ENCODE assay signal across 8 mouse cellular contexts in the genomic region with DNA sequence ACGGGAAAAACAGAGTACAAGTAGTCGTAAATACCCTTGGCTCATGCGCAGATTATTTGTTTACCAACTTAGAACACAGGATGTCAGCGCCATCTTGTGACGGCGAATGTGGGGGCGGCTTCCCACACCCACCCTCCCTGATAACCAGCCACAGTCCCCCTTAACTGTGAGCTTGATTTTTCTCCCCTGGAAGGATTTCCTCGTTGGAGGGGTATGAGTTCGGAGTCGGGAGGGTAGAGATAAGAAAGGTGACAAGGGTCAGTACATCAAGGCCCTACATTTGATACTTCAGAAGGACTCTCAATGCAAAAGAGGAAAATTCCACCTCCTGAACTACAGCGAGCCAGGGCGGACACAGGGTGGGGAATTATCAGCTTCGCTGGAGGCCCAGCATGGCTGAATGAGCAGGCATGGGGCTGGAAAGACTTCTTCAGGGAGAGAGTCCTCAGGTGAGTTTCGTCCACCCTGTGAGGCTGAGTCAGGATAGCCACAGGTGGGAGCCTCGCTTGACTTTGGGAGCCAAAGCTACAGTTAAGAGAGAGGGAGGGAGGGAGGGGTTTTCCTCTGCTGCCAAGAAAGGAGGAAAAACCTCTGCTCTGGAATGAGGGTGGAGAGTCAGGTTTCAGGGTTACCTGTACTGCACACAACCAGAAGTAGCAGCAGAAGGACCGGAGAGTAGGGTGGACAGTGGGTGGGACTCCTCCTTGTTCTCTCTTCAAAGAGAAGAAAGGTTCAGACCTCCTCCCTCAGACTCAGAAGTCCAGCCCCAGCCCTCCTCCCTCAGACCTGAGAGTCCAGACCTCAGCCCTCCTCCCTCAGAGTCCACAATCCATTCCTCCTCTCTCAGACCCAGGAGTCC. TPM values are rescaled to one million over a fixed set of nuclear protein-coding genes. Genes with fewer than 3 reads are reported as not detected.
DNase-seq lines count a peak whose midpoint lies in the region; ATAC-seq and TF ChIP-seq lines count a peak whose summit lies in the region.

Gene Eps8l1 (plus strand): TSS at position 99 of the 859 bp plus-strand sequence.

- H3K4me1 ChIP-seq in bone marrow, adult 2 months (ENCODE audit: control insufficient read depth, insufficient read depth, low read length): no peaks in the 10 kb centered on the region
- no peaks in the 10 kb centered on the region for H3K4me1 ChIP-seq in hindbrain, embryonic 13.5 days (replicated peaks)

- DNase-seq in adrenal gland, postnatal 25 days: no peak
- DNase-seq in adrenal gland, adult 8-10 months: no peak
- DNase-seq in lung, postnatal 10 days: peak; percentile 50
- DNase-seq in yolk sac, embryonic 10.5 days (ENCODE audit: low spot score): peak; percentile 40
- no peak for DNase-seq in adrenal gland, postnatal 10 days
- no peak for DNase-seq in adrenal gland, adult 2 months

- no peak for TF ChIP-seq POLR2A in bone marrow, adult 2 months (IDR thresholded peaks at IDR 0.05; ENCODE audit: borderline replicate concordance, control insufficient read depth, low read depth, low read length)

- TF ChIP-seq CTCF in bone marrow, adult 2 months (IDR thresholded peaks at IDR 0.05; ENCODE audit: control insufficient read depth, insufficient read depth, low read length): no peak

- peak within 1 kb of the TSS; percentile 44 for H3K4me2 ChIP-seq in hindbrain, embryonic 13.5 days

- no peaks in the 10 kb centered on the region for H3K36me3 ChIP-seq in hindbrain, embryonic 13.5 days

- peak within 1 kb of the TSS; percentile 24; the same call in 1 of the 2 replicates for H3K9ac ChIP-seq in hindbrain, embryonic 13.5 days

- WGBS in bone marrow, adult 2 months: 53% methylated on average over 14 of the region's 16 CpGs
- WGBS in hindbrain, embryonic 13.5 days: 76% methylated on average over 13 of the region's 16 CpGs

- H3K27ac ChIP-seq in bone marrow, adult 2 months (ENCODE audit: control insufficient read depth, insufficient read depth, low read depth, low read length, poor library complexity): peak within 1 kb of the TSS; percentile 11; the same call in 1 of the 2 replicates
- no peak within 1 kb of the TSS for H3K27ac ChIP-seq in hindbrain, embryonic 13.5 days

- peak; percentile 66 for ATAC-seq in hindbrain, embryonic 13.5 days (ENCODE audit: low FRiP score)

- H3K9me3 ChIP-seq in hindbrain, embryonic 13.5 days: no peaks in the 10 kb centered on the region

- H3K4me3 ChIP-seq in bone marrow, adult 2 months (replicated peaks; ENCODE audit: control insufficient read depth, low read depth, low read length): peak within 1 kb of the TSS; percentile 36
- peak within 1 kb of the TSS; percentile 22; the same call in 1 of the 2 replicates for H3K4me3 ChIP-seq in hindbrain, embryonic 13.5 days

- peaks cover 9% of the 10 kb centered on the region; the same call in 1 of the 2 replicates for H3K27me3 ChIP-seq in hindbrain, embryonic 13.5 days

RNA-seq across cellular contexts. Expression of gene Eps8l1, which starts in this region (rescaled TPM):
- 8.0 and 10.1 TPM in 2 replicates for total RNA-seq in adrenal gland, postnatal 25 days (2021)
- total RNA-seq in adrenal gland, adult 8-10 months (2022): 1 to 10 TPM; 2.0 to 6.7 (median 3.9) TPM
- 7.3 and 16.5 TPM in 2 replicates for polyA plus RNA-seq in bone marrow, adult 2 months (2011; ENCODE audit: insufficient read depth, insufficient read length, low replicate concordance, missing spikeins)
- 9.3 and 10.6 TPM in 2 replicates for polyA plus RNA-seq in hindbrain, embryonic 13.5 days (2015; fragmentation: Nextera tagmentation; extraction: Ambion mirVana)
- total RNA-seq in adrenal gland, postnatal 10 days (2021): 1 to 10 TPM; 2.1 to 7.1 TPM
- total RNA-seq in adrenal gland, adult 2 months (2021): 1 to 10 TPM; 5.2 to 6.9 TPM
- 2.5 and 5.0 TPM in 2 replicates for polyA plus RNA-seq in adrenal gland, adult 2 months (2012; rRNA removed)

Comparison
In these comparisons a context has a peak if more than half of its experiments do, and no peak if none do; other contexts are left out.
1. DNase-seq: peak in lung, postnatal 10 days (single experiment) and yolk sac, embryonic 10.5 days (single experiment); none in adrenal gland, postnatal 25 days (single experiment), adrenal gland, adult 8-10 months (single experiment), adrenal gland, postnatal 10 days (single experiment) and adrenal gland, adult 2 months (single experiment).